Mouse (Mus musculus) layer of hippocampus, adult 9-10 months (tissue): Measurements from ENCODE around the gene Lin7a.
A peak's percentile ranks its signal among the peaks of the same experiment; 100 is the strongest.

Experiments used
- DNase-seq: peaks from one replicate; pipeline ENCODE4 v3.0.0; 2022; ENCODE audit warnings: low spot score

Lin7a gene

GRCm38 (mm10) chr10:107323865-107324264, 52.4 kb downstream of the Lin7a start:
- no peak for DNase-seq

- no peak for DNase-seq
These were observed 54.1 kb downstream of the Lin7a start for GRCm38 (mm10) chr10:107325558-107325957.

GRCm38 (mm10) chr10:107339524-107339923, 68.0 kb downstream of the Lin7a start:
- no peak for DNase-seq

- no peak for DNase-seq
These were observed 69.7 kb downstream of the Lin7a start for GRCm38 (mm10) chr10:107341151-107341550.

- no peak for DNase-seq
These were observed 72.7 kb downstream of the Lin7a start for GRCm38 (mm10) chr10:107344200-107344599.

- DNase-seq: no peak
These were observed 76.4 kb downstream of the Lin7a start for GRCm38 (mm10) chr10:107347842-107348241.

GRCm38 (mm10) chr10:107351696-107352485, 80.4 kb downstream of the Lin7a start:
- DNase-seq: no peak

GRCm38 (mm10) chr10:107353483-107353882, 82.0 kb downstream of the Lin7a start:
- DNase-seq: no peak

GRCm38 (mm10) chr10:107358443-107359040, 87.1 kb downstream of the Lin7a start:
- DNase-seq: no peak

GRCm38 (mm10) chr10:107359296-107359695, 87.8 kb downstream of the Lin7a start:
- DNase-seq: no peak

- no peak for DNase-seq
These were observed 90.1 kb downstream of the Lin7a start for GRCm38 (mm10) chr10:107361546-107361945.

GRCm38 (mm10) chr10:107362026-107362425, 90.5 kb downstream of the Lin7a start:
- no peak for DNase-seq

GRCm38 (mm10) chr10:107363049-107363816, 91.7 kb downstream of the Lin7a start:
- no peak for DNase-seq

- DNase-seq: no peak
These were observed 105.7 kb downstream of the Lin7a start for GRCm38 (mm10) chr10:107377218-107377617.

- no peak for DNase-seq
These were observed 109.8 kb downstream of the Lin7a start for GRCm38 (mm10) chr10:107381143-107381746.

GRCm38 (mm10) chr10:107383825-107384224, 112.3 kb downstream of the Lin7a start:
- no peak for DNase-seq

GRCm38 (mm10) chr10:107389505-107389904, 118.0 kb downstream of the Lin7a start:
- DNase-seq: peak; percentile 24

- no peak for DNase-seq
These were observed 133.9 kb downstream of the Lin7a start for GRCm38 (mm10) chr10:107405347-107405746.

- no peak for DNase-seq
These were observed 146.8 kb downstream of the Lin7a start for GRCm38 (mm10) chr10:107418306-107418705.

GRCm38 (mm10) chr10:107436967-107437366, 165.5 kb downstream of the Lin7a start:
- no peak for DNase-seq

GRCm38 (mm10) chr10:107442781-107443180, 171.3 kb downstream of the Lin7a start:
- peak; percentile 43 for DNase-seq
